Mouse (Mus musculus): ENCODE measurements around the gene Hspa12a. TPM values are rescaled to one million over a fixed set of nuclear protein-coding genes. Genes with fewer than 3 reads are reported as not detected.

The Hspa12a gene
- polyA plus RNA-seq, 1 experiment from 2014 or later = 6.5 TPM

DNA sequence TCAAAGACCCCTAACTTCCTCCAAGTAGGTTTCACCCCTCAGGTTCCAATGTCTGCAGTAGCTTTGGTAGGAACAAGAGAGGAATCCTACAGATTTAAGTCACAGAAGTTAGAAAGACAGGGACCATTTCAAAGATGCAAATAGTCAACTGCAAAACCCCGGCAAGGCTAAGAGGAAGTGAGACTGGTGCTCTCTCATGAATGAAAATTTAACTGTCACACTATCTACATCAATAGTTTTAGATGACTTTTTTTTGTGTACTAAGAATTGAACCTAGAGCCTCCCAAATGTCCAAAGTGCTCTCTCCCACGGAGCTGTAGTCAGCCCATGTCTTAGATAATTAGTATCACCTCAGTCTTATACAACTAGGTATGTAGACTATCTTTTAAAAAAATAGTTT lies 110.5 kb downstream of the Hspa12a start:
- ATAC-seq (replicated peaks; ENCODE audit: low FRiP score) (no peak), DNase-seq (ENCODE audit: low spot score) (no peak)
- Histone ChIP-seq H3K36me3 (ENCODE audit: control insufficient read depth, insufficient read depth, low read length) (no peaks in the 10 kb centered on the region), H3K4me1 (replicated peaks; ENCODE audit: control insufficient read depth, insufficient read depth, low read length) (no peaks in the 10 kb centered on the region), H3K4me2 (ENCODE audit: low read depth, low read length, severe bottlenecking) (no peak overlapping the region), H3K9ac (ENCODE audit: low read length) (no peak overlapping the region), H3K27me3 (ENCODE audit: control insufficient read depth, insufficient read depth, low read length) (no peaks in the 10 kb centered on the region), H3K4me3 (ENCODE audit: low read depth, low read length) (no peak overlapping the region), H3K27ac (ENCODE audit: low read depth, low read length) (no peak overlapping the region), H3K9me3 (ENCODE audit: control insufficient read depth, low read length) (no peaks in the 10 kb centered on the region)
- 86% methylated on average over 2 of the region's 2 CpGs for WGBS

DNA sequence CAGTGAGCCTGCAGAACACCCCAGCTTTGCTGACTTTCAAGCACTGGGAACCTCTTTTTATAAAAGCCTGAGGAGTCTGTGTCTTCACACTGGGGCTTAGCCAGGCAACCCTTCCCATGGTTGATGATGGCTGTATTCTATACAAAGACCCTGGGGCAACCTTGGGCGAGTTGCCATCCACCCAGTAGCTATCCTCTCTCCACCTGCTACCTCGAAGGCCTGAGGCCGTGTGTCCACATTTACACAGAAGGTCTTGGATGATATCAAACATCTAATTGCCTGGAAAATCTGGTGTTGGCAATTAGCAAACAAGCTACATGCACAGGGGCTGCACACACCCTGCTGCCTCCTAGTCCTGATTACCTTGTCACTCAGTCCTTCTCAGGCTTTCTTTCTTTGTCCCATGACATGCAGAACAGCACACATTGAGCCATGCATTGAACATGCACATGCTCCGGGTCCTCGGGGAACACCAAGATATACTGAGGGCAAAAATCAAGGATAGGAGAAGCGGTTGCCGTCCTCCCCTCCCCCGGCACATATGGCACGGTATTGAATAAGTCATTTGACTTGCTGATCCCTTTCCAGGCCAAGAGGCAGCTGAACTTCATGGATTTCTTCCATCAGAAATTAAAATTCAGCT lies 112.1 kb downstream of the Hspa12a start:
- no peak overlapping the region for H3K4me3 ChIP-seq (ENCODE audit: low read depth, low read length)
- no peak overlapping the region for H3K4me2 ChIP-seq (ENCODE audit: low read depth, low read length, severe bottlenecking)
- H3K9me3 ChIP-seq (ENCODE audit: control insufficient read depth, low read length) = no peaks in the 10 kb centered on the region
- no peak overlapping the region for H3K27ac ChIP-seq (ENCODE audit: low read depth, low read length)
- 88% methylated on average over 9 of the region's 9 CpGs for WGBS
- no peak for ATAC-seq (replicated peaks; ENCODE audit: low FRiP score)
- no peaks in the 10 kb centered on the region for H3K36me3 ChIP-seq (ENCODE audit: control insufficient read depth, insufficient read depth, low read length)
- DNase-seq (ENCODE audit: low spot score) = no peak
- H3K9ac ChIP-seq (ENCODE audit: low read length) = no peak overlapping the region
- H3K4me1 ChIP-seq (replicated peaks; ENCODE audit: control insufficient read depth, insufficient read depth, low read length) = no peaks in the 10 kb centered on the region
- H3K27me3 ChIP-seq (ENCODE audit: control insufficient read depth, insufficient read depth, low read length) = no peaks in the 10 kb centered on the region

DNA sequence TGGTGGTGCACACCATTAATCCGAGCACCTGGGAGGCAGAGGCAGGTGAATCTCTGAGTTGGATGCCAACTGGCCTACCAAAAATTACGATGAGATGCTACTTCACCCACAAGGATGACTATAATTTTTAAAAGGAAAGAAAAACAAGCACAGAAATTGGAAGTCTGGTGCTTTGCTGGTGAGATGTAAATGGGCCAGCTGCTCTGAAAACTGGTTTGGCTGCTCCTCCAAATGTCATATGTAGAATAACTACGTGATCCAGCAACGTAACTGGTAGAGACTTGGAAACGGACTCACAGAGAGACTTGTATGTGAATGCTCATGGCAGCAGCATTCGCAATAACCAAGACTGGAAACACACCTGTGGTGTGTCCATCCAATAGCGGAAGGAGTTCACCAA lies 113.3 kb downstream of the Hspa12a start:
- Histone ChIP-seq H3K4me3 (ENCODE audit: low read depth, low read length) (no peak overlapping the region), H3K27ac (ENCODE audit: low read depth, low read length) (no peak overlapping the region), H3K4me2 (ENCODE audit: low read depth, low read length, severe bottlenecking) (no peak overlapping the region), H3K9ac (ENCODE audit: low read length) (no peak overlapping the region), H3K4me1 (replicated peaks; ENCODE audit: control insufficient read depth, insufficient read depth, low read length) (no peaks in the 10 kb centered on the region), H3K27me3 (ENCODE audit: control insufficient read depth, insufficient read depth, low read length) (no peaks in the 10 kb centered on the region), H3K9me3 (ENCODE audit: control insufficient read depth, low read length) (no peaks in the 10 kb centered on the region), H3K36me3 (ENCODE audit: control insufficient read depth, insufficient read depth, low read length) (no peaks in the 10 kb centered on the region)
- DNase-seq (ENCODE audit: low spot score) (no peak), ATAC-seq (replicated peaks; ENCODE audit: low FRiP score) (no peak)
- 92% methylated on average over 7 of the region's 7 CpGs for WGBS

DNA sequence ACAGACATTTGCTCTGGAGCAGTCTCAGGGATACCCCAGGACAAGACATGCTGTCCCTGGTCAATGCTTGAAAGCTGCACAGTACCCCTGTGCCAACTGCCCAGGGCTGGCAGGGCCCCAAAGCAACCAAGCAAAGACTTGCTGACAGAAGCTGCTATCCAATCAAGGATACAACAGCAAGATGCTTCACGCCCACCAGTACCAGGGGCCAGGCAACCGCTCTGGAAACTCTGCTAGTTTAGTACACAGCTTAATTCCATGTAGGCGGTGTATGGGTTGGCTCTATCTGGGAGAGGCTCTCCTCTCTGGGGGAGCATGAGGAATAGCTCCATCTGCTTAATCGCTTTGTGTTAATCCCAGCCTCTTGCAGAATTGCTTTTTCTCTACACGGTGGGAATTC lies 113.9 kb downstream of the Hspa12a start:
- ATAC-seq (replicated peaks; ENCODE audit: low FRiP score) = no peak
- 75% methylated on average over 5 of the region's 5 CpGs for WGBS

DNA sequence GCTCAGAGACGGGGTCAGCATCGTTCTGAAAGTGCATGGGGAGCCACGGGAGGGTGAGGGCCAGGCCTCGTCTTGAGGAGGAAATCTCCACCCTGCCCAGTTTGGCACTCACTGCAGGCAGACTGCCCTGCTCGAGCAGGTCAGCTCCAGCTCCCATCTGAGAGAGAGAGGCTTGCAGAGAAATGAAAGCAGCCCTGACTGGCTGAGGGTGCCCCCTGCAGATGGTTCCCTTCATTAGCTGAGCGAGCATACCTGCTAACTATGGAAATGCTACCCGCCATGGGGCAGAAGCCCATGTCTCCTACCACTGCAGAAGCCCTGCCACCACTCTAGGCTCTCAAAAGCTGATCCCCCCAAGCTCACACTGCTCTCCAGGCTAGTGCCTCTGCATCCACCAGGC lies 115.8 kb downstream of the Hspa12a start:
- no peaks in the 10 kb centered on the region for H3K4me1 ChIP-seq (replicated peaks; ENCODE audit: control insufficient read depth, insufficient read depth, low read length)
- no peak overlapping the region for H3K9ac ChIP-seq (ENCODE audit: low read length)
- ATAC-seq (replicated peaks; ENCODE audit: low FRiP score) (no peak), DNase-seq (ENCODE audit: low spot score) (no peak)
- WGBS = 59% methylated on average over 7 of the region's 7 CpGs
- no peak overlapping the region for H3K4me3 ChIP-seq (ENCODE audit: low read depth, low read length)
- H3K4me2 ChIP-seq (ENCODE audit: low read depth, low read length, severe bottlenecking) = no peak overlapping the region
- H3K36me3 ChIP-seq (ENCODE audit: control insufficient read depth, insufficient read depth, low read length) = no peaks in the 10 kb centered on the region
- H3K9me3 ChIP-seq (ENCODE audit: control insufficient read depth, low read length) = no peaks in the 10 kb centered on the region
- no peak overlapping the region for H3K27ac ChIP-seq (ENCODE audit: low read depth, low read length)
- H3K27me3 ChIP-seq (ENCODE audit: control insufficient read depth, insufficient read depth, low read length) = no peaks in the 10 kb centered on the region

More for the DNA sequence above, 113.9 kb downstream of the Hspa12a start:
- no peaks in the 10 kb centered on the region for H3K9me3 ChIP-seq (ENCODE audit: control insufficient read depth, low read length)
- no peaks in the 10 kb centered on the region for H3K27me3 ChIP-seq (ENCODE audit: control insufficient read depth, insufficient read depth, low read length)
- DNase-seq (ENCODE audit: low spot score) = no peak
- no peaks in the 10 kb centered on the region for H3K36me3 ChIP-seq (ENCODE audit: control insufficient read depth, insufficient read depth, low read length)
- H3K27ac ChIP-seq (ENCODE audit: low read depth, low read length) = no peak overlapping the region
- no peak overlapping the region for H3K9ac ChIP-seq (ENCODE audit: low read length)
- no peak overlapping the region for H3K4me3 ChIP-seq (ENCODE audit: low read depth, low read length)
- no peaks in the 10 kb centered on the region for H3K4me1 ChIP-seq (replicated peaks; ENCODE audit: control insufficient read depth, insufficient read depth, low read length)
- H3K4me2 ChIP-seq (ENCODE audit: low read depth, low read length, severe bottlenecking) = no peak overlapping the region

DNA sequence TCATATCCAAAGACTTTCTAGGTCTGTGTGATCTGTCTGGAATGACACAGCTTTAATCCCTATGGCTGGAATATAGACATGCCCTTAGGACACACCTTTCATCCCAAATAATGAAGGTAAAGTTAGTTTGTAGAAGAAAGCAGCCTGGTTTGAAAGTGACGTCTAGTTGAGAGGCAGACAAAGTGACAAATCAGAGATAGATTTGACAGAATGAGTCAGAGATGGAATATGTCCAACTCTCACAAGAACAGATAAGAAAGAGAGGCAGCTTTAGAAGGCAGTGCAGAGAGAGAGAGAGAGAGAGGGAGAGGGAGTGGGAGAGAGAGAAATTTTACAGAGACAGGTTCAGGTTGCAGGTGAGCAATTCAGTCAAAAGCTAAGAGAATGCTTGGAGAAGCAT lies 119.1 kb downstream of the Hspa12a start:
- H3K4me1 ChIP-seq (replicated peaks; ENCODE audit: control insufficient read depth, insufficient read depth, low read length) = no peaks in the 10 kb centered on the region
- H3K9ac ChIP-seq (ENCODE audit: low read length) = no peak overlapping the region
- WGBS = 72% methylated on average over 1 of the region's 1 CpGs
- H3K27me3 ChIP-seq (ENCODE audit: control insufficient read depth, insufficient read depth, low read length) = no peaks in the 10 kb centered on the region
- ATAC-seq (replicated peaks; ENCODE audit: low FRiP score) = no peak
- no peak overlapping the region for H3K4me2 ChIP-seq (ENCODE audit: low read depth, low read length, severe bottlenecking)
- no peak overlapping the region for H3K27ac ChIP-seq (ENCODE audit: low read depth, low read length)
- H3K9me3 ChIP-seq (ENCODE audit: control insufficient read depth, low read length) = no peaks in the 10 kb centered on the region
- DNase-seq (ENCODE audit: low spot score) = no peak
- H3K4me3 ChIP-seq (ENCODE audit: low read depth, low read length) = no peak overlapping the region
- no peaks in the 10 kb centered on the region for H3K36me3 ChIP-seq (ENCODE audit: control insufficient read depth, insufficient read depth, low read length)

DNA sequence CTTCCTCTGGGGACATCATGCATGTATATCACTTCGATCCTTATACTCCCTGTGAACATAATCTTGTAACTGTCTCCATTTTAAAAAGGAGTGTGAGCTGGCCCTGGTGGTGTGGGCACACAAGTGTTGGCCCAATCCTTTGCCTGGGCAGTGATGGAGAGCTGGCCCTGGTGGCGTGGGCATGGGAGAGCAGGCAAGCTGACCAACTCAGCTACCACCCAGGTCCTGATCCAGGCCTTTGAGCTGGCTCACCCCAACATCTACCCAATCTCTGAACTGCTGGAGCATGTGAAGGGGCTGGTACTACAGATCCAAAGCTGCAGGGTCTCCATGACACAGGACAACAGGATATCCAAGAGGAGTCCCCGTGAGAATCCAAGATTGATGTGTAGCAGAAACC lies 120.2 kb downstream of the Hspa12a start:
- Histone ChIP-seq H3K4me3 (ENCODE audit: low read depth, low read length) (no peak overlapping the region), H3K27me3 (ENCODE audit: control insufficient read depth, insufficient read depth, low read length) (no peaks in the 10 kb centered on the region), H3K36me3 (ENCODE audit: control insufficient read depth, insufficient read depth, low read length) (no peaks in the 10 kb centered on the region), H3K4me1 (replicated peaks; ENCODE audit: control insufficient read depth, insufficient read depth, low read length) (no peaks in the 10 kb centered on the region), H3K9me3 (ENCODE audit: control insufficient read depth, low read length) (no peaks in the 10 kb centered on the region), H3K27ac (ENCODE audit: low read depth, low read length) (no peak overlapping the region), H3K9ac (ENCODE audit: low read length) (no peak overlapping the region), H3K4me2 (ENCODE audit: low read depth, low read length, severe bottlenecking) (no peak overlapping the region)
- 92% methylated on average over 3 of the region's 3 CpGs for WGBS
- ATAC-seq (replicated peaks; ENCODE audit: low FRiP score) = no peak
- DNase-seq (ENCODE audit: low spot score) = no peak

DNA sequence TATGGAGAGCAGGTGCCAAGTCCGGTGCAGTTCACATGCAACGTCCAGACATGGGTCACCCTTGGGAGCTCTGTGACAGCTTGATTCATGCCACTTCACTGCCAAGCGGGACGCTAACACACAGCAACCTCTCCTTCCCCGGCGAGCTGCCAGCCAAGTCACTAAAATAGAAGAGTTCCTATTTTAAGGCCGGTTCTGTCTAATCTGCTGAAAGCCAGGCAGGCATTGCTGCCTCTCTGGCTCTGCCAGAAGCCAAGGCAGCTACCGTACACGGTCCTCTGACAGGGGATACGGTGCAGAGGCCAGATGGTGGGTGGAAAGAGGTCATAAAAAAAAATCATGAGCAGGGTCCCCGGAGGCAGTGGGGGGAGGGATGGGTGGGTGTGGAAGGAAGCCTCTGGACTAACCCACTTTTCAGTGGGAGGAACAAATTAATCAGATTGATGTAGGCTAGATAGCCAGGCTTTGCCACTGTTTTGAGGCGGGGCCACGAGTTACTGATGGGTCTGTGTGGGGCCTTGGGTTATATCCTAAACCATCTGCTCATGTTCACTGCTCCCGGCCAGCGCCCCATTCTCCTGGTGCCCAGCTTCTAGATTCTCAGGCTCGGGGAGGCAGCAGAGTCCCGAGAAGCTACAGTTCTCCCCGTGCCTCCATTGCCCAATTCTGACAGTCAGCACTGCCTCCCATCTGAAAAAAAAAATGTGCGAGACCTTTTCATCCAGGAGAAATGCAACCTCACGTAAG lies 120.8 kb downstream of the Hspa12a start:
- no peaks in the 10 kb centered on the region for H3K4me1 ChIP-seq (replicated peaks; ENCODE audit: control insufficient read depth, insufficient read depth, low read length)
- no peak overlapping the region for H3K4me3 ChIP-seq (ENCODE audit: low read depth, low read length)
- no peaks in the 10 kb centered on the region for H3K36me3 ChIP-seq (ENCODE audit: control insufficient read depth, insufficient read depth, low read length)
- H3K4me2 ChIP-seq (ENCODE audit: low read depth, low read length, severe bottlenecking) = no peak overlapping the region
- H3K27ac ChIP-seq (ENCODE audit: low read depth, low read length) = no peak overlapping the region
- no peak for DNase-seq (ENCODE audit: low spot score)
- no peak for ATAC-seq (replicated peaks; ENCODE audit: low FRiP score)
- H3K9ac ChIP-seq (ENCODE audit: low read length) = no peak overlapping the region
- 87% methylated on average over 20 of the region's 20 CpGs for WGBS
- no peaks in the 10 kb centered on the region for H3K9me3 ChIP-seq (ENCODE audit: control insufficient read depth, low read length)
- H3K27me3 ChIP-seq (ENCODE audit: control insufficient read depth, insufficient read depth, low read length) = no peaks in the 10 kb centered on the region
